Mouse (Mus musculus): ENCODE measurements around the gene Ttc7b.

- TF ChIP-seq TAL1 (IDR thresholded peaks at IDR 0.05; ENCODE audit: low read length) (no peak), GATA1 (IDR thresholded peaks at IDR 0.05; ENCODE audit: low read length) (no peak)
These were observed 238.4 kb downstream of the Ttc7b start for GRCm38 (mm10) chr12:100282025-100282885.

Measured in erythroblast, embryonic 14.5 days (primary cell).